Mouse (Mus musculus): ENCODE data around the gene Rom1.
"Not testable (repeated sequence)": the region's sequence is repeated elsewhere in the genome, so short reads cannot be mapped to it uniquely, and the experiment has no call there.

Gene Rom1

GRCm38 (mm10) chr19:8929224-8930088 is at the start of gene Rom1, which contains the start of gene Eml3:
Gene Rom1, minus strand, starts transcription at chr19:8929356.
Gene Eml3, plus strand, starts transcription at chr19:8929552.
- peak; percentile 93 for DNase-seq (ENCODE audit: low read depth, low spot score)

GRCm38 (mm10) chr19:8976535-8976934 is 47.4 kb upstream of the Rom1 start:
- DNase-seq (ENCODE audit: low read depth, low spot score): peak; percentile 85

- no peak for DNase-seq (ENCODE audit: low read depth, low spot score)
Observed at GRCm38 (mm10) chr19:8975491-8975890, 46.3 kb upstream of the Rom1 start.

- no peak for DNase-seq (ENCODE audit: low read depth, low spot score)
Observed at GRCm38 (mm10) chr19:8974638-8975037, 45.5 kb upstream of the Rom1 start.

- not testable (repeated sequence) for DNase-seq (ENCODE audit: low read depth, low spot score)
Observed at GRCm38 (mm10) chr19:8972491-8972890, 43.3 kb upstream of the Rom1 start.

GRCm38 (mm10) chr19:8967893-8968292 is 38.7 kb upstream of the Rom1 start:
- DNase-seq (ENCODE audit: low read depth, low spot score): no peak

GRCm38 (mm10) chr19:8967373-8967743 is 38.2 kb upstream of the Rom1 start:
- no peak for DNase-seq (ENCODE audit: low read depth, low spot score)

- DNase-seq (ENCODE audit: low read depth, low spot score): peak; percentile 100
Observed at GRCm38 (mm10) chr19:8966590-8967372, 37.6 kb upstream of the Rom1 start, which contains the start of gene Eef1g. Gene Eef1g, plus strand, starts transcription at chr19:8967041.

GRCm38 (mm10) chr19:8966198-8966589 is 37.0 kb upstream of the Rom1 start:
- DNase-seq (ENCODE audit: low read depth, low spot score): no peak

- DNase-seq (ENCODE audit: low read depth, low spot score): no peak
Observed at GRCm38 (mm10) chr19:8965771-8966170, 36.6 kb upstream of the Rom1 start.

GRCm38 (mm10) chr19:8965075-8965474 is 35.9 kb upstream of the Rom1 start:
- DNase-seq (ENCODE audit: low read depth, low spot score): no peak

- DNase-seq (ENCODE audit: low read depth, low spot score): no peak
Observed at GRCm38 (mm10) chr19:8962256-8962655, 33.1 kb upstream of the Rom1 start.

GRCm38 (mm10) chr19:8954171-8954570 is 25.0 kb upstream of the Rom1 start:
- DNase-seq (ENCODE audit: low read depth, low spot score): no peak

- peak; percentile 98 for DNase-seq (ENCODE audit: low read depth, low spot score)
Observed at GRCm38 (mm10) chr19:8953135-8954039, 24.2 kb upstream of the Rom1 start, which contains the start of gene Tut1. Gene Tut1, plus strand, starts transcription at chr19:8953847.

GRCm38 (mm10) chr19:8952241-8952640 is 23.1 kb upstream of the Rom1 start:
- DNase-seq (ENCODE audit: low read depth, low spot score): no peak

GRCm38 (mm10) chr19:8950190-8950589 is 21.0 kb upstream of the Rom1 start:
- DNase-seq (ENCODE audit: low read depth, low spot score): no peak

GRCm38 (mm10) chr19:8946929-8947328 is 17.8 kb upstream of the Rom1 start:
- no peak for DNase-seq (ENCODE audit: low read depth, low spot score)

GRCm38 (mm10) chr19:8945251-8945650 is 16.1 kb upstream of the Rom1 start:
- no peak for DNase-seq (ENCODE audit: low read depth, low spot score)

GRCm38 (mm10) chr19:8944750-8945149 is 15.6 kb upstream of the Rom1 start:
- DNase-seq (ENCODE audit: low read depth, low spot score): peak; percentile 93

- DNase-seq (ENCODE audit: low read depth, low spot score): no peak
Observed at GRCm38 (mm10) chr19:8944062-8944461, 14.9 kb upstream of the Rom1 start.

- no peak for DNase-seq (ENCODE audit: low read depth, low spot score)
Observed at GRCm38 (mm10) chr19:8943047-8943446, 13.9 kb upstream of the Rom1 start.
